Mouse (Mus musculus): ENCODE data around the gene Alk.
A peak's percentile ranks its signal among the peaks of the same experiment; 100 is the strongest.

The Alk gene

GRCm38 (mm10) chr17:72015253-72015652, 589.2 kb downstream of the Alk start:
- no peak for DNase-seq

GRCm38 (mm10) chr17:72012775-72013174, 591.7 kb downstream of the Alk start:
- DNase-seq, result no peak

- no peak for DNase-seq
Observed at GRCm38 (mm10) chr17:72009836-72010235, 594.6 kb downstream of the Alk start.

GRCm38 (mm10) chr17:72008389-72008788, 596.0 kb downstream of the Alk start:
- no peak for DNase-seq

DNA sequence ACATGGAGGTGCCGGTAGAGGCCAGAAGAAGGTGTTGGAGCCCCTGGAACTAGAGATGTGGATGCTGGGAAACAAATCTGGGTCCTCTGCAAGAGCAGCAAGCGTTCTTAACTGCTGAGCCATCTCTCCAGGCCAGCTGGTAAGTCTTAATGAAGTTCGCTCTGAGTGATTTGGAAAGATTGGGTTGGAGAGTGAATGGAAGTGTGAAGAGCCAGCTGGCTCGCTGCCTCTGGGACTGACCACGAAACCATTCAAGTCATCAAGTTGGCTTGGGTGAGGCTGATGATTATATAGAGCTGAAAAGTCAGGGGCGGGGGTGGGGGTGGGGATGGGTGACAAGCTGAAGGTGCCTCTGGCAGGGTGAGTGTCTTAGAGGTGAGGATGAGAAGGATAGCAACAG, 599.1 kb downstream of the Alk start:
- DNase-seq, result peak; percentile 23 to 75

GRCm38 (mm10) chr17:71999527-72000482, 604.6 kb downstream of the Alk start:
- no peak for DNase-seq

DNA sequence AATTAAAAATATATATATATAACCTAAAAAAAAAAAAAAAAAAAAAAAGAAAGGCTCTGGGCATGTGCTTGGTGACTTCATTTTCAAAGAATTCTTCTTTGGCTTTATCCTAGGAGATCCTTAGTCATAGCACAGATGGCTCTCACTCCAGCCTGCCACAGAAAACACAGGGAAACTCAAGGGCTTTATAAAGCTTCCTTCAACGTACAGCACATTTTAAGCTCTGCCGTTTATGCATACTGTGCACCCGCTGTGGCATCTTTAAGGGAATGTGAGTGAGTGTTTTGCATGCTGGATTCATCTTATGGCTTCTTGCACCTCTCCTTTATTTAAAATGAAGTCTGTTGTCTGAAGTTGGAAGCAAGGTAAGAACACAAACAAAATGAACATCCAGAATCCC, 606.7 kb downstream of the Alk start:
- no peak for DNase-seq

DNA sequence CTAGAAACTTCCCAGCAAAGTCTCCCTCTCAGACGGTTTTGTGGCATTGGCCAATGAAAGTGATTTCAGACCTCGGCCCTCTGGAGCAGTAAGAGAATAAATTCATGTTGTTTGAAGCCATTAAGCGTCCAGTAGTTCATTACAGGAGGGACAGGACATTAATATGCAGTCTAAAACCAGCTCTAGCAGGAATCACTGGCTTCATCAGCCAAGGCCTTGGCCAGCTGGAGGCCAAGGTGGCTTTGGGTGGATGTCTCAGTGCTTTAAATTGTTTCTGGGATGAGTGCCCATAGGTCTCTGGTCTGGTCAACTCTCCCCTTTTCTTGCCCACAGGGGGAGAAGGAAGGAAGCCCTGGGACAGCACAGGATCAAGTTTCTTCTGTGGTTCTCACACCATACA, 608.9 kb downstream of the Alk start:
- no peak for DNase-seq

DNA sequence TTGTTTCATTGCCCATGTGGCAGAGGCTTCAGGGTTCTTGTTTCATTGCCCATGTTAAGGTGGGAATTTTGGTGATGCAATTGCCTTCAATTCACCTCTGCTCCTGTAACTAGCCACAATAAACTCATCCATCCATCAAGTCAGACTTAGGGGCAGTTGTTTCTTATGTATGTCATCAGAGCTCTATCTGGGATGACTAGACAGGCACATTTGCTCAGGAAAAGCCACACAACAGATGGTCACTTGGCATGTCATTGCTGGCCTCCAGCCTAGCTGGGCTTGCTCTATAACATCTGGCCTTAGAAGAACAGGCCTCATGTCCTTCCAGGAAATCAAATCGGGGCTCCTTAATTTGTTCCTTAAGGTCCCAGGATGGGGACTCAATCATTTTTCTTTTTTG, 610.3 kb downstream of the Alk start:
- peak in 1 of 2 experiments; percentile 71 for DNase-seq

- no peak for DNase-seq
Observed at GRCm38 (mm10) chr17:71993011-71993410, 611.4 kb downstream of the Alk start.

GRCm38 (mm10) chr17:71991260-71991659, 613.2 kb downstream of the Alk start:
- no peak for DNase-seq

GRCm38 (mm10) chr17:71990176-71990720, 614.2 kb downstream of the Alk start:
- DNase-seq, result no peak

GRCm38 (mm10) chr17:71988736-71989569, 615.5 kb downstream of the Alk start:
- DNase-seq, result no peak

DNA sequence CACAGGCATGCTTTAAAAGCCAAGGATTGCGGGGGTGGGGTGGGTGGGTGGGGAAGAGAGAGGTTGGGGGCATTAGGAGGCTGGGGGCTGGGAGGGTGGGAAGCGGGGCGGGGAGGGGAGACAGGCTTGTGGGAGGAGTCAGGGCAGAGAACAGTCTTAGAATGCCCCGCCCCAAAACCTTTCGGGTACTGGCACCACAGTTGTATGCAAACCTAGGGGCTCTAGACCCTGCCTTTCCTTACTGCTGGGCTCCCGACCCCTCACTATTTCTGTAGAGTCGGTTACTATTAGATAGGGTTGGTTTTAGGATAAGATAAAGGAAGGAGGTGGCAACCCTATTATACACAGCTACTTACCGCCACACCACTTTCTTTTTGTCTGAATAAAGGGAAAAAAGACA, 617.4 kb downstream of the Alk start:
- DNase-seq, result no peak

DNA sequence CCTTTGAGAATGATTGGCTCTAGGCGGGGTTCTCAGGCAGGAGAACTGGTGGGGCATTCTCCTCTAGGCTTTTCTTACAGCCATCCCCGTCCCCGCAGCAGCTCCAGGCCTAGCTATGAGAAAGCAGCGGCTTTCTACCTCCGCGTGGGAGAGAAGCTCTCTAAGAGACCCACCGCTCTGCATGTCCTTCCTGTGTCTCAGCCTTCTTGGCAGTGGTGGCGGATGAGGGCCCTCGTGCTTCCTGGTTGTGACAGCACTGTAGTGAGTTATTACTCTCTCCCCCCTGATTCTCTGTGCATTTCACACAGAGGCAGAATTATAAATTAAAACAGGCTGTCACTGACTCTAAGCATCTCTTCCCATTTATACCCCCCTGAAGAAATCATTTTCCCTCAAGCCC, 618.0 kb downstream of the Alk start:
- peak; percentile 14 to 30 for DNase-seq

DNA sequence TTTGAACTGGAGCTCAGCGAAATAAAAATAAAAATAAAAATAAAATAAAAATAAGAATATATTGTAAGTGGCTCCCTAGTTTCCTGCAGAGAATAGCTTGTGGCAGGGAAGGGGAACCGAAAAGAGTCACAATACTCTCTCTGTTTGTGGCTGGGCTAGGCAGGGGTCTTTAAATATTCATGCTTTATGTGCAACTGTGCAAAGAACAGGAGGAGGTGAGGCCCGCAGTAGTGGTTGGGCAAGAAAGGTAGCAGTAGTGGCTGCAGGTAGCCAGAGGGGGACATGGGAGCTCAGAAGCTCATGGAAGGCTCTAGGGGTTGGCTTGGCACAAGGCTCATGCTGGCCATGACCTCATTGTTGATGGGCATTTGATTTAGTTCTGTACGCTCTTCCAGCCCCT, 623.2 kb downstream of the Alk start:
- no peak for DNase-seq

- DNase-seq, result peak in 1 of 2 experiments; percentile 33
Observed at GRCm38 (mm10) chr17:71980518-71981145, 623.8 kb downstream of the Alk start.

DNA sequence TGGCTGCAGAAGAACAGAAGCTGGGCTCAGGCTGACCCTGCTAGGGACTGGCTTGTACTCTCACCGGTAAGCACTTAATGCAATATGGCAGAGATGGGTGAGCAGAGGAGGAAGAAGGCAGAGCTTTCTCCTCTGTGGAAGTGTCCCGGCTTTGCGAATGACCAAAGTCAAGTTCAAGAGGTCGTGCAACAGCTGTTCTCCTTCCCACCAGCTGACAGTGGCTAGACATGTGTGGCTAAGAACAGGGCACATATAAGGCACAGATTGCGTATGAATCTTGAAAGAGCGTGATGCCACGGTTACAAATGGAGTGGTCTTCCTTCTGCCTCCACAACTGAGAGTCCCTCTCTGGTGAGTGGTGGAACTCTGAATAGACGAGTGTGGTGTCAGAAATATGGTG, 625.3 kb downstream of the Alk start:
- no peak for DNase-seq

GRCm38 (mm10) chr17:71976661-71977060, 627.8 kb downstream of the Alk start:
- no peak for DNase-seq

DNA sequence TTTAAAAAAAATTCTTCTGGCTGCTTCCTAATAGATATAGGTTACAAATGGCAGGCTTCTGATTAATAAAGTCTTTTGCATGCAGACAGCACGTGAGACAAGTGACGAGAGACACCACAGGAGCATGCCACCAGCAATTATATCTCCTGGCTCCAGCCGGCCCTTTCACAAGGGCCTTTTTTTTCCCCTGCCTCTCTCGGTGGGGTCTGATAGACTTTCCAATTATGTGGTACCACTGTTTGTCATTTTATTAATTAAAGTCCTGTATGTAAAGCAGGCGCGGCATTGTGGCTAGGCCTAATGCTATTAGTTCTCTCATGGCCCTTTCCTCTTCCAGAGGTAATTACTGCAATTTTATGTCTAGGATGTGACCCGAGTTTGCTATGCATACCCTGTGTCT, 630.7 kb downstream of the Alk start:
- DNase-seq, result no peak

DNA sequence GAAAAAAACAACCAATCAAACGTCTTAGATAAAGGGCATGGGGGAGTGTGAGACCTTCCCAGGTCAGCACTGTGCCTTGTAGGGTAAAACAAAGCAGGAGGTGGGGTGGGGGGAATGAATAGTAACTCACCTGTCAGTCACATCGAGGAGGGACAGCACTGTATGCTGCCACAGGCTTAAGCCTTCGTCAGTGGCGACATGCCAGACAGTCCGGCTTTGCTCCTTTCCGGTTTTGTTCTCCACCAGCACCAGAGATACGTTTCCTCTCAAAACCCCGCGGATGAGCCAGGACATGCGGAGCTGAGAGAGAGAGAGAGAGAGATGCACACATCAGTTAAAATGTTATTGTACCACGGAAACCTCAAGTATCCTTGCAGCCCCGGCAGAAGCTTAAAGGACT, 637.1 kb downstream of the Alk start:
- DNase-seq, result no peak

- DNase-seq, result peak; percentile 19 to 32
Observed at GRCm38 (mm10) chr17:71965733-71966606, 638.5 kb downstream of the Alk start.

Data from lung, postnatal 4 days (tissue).